Comparison of ENCODE assay signal across 8 mouse cellular contexts in genomic region chr5:125056331-125056695, GRCm38 (mm10). TPM values are rescaled to one million over a fixed set of nuclear protein-coding genes. Genes with fewer than 3 reads are reported as not detected.
A peak's percentile ranks its signal among the peaks of the same experiment; 100 is the strongest.
DNase-seq lines count a peak whose midpoint lies in the region; ATAC-seq and TF ChIP-seq lines count a peak whose summit lies in the region.
"Had no signal": no experiment of that assay in that cellular context is flagged by ENCODE, and none has a peak within 500 bp of the region (broad histone marks: within the 10 kb centered on the region; RNA-seq: fewer than 3 reads in every experiment).

No protein-coding gene starts in this region.

- TF ChIP-seq EP300 in lung, postnatal 0 days (IDR thresholded peaks at IDR 0.05), result no peak

- TF ChIP-seq CTCF in lung, postnatal 0 days (IDR thresholded peaks at IDR 0.05), result no peak
- no peak for TF ChIP-seq CTCF in lung, adult 2 months (IDR thresholded peaks at IDR 0.05; ENCODE audit: insufficient read depth, low read length)

- H3K27me3 ChIP-seq in lung, postnatal 0 days (replicated peaks; ENCODE audit: insufficient read depth, low read length), result no peaks in the 10 kb centered on the region
- H3K27me3 ChIP-seq in embryonic facial prominence, embryonic 14.5 days (replicated peaks; ENCODE audit: control insufficient read depth, insufficient read depth, low read length), result no peaks in the 10 kb centered on the region
- no peaks in the 10 kb centered on the region for H3K27me3 ChIP-seq in intestine, embryonic 16.5 days (replicated peaks; ENCODE audit: control insufficient read depth, insufficient read depth, low read length)
- no peaks in the 10 kb centered on the region for H3K27me3 ChIP-seq in splenic B cell, adult 2 months (ENCODE audit: control insufficient read depth, insufficient read depth, low read length, poor library complexity, severe bottlenecking)

- H3K9ac ChIP-seq in lung, postnatal 0 days (replicated peaks; ENCODE audit: low read depth), result no peak overlapping the region
- peak overlapping the region; percentile 34; the same call in 1 of the 2 replicates for H3K9ac ChIP-seq in embryonic facial prominence, embryonic 14.5 days (ENCODE audit: low read depth, low read length)
- H3K9ac ChIP-seq in intestine, embryonic 16.5 days (ENCODE audit: low read depth, low read length), result no peak overlapping the region

- peak; percentile 43 for DNase-seq in lung, postnatal 0 days (ENCODE audit: low spot score)
- no peak for DNase-seq in lung, adult 2 months
- DNase-seq in embryonic facial prominence, embryonic 14.5 days (ENCODE audit: low spot score), result peak; percentile 36
- DNase-seq in splenic B cell, adult 2 months (ENCODE audit: low read depth, low spot score), result peak; percentile 40
- DNase-seq in left cerebral cortex, postnatal 14 days (ENCODE audit: low spot score in 2 of 2), result no peak
- DNase-seq in kidney, adult 11 months, result no peak
- DNase-seq: layer of hippocampus, postnatal 36 days had no signal

- peak overlapping the region; percentile 93 for H3K27ac ChIP-seq in lung, postnatal 0 days (ENCODE audit: low read length)
- H3K27ac ChIP-seq in embryonic facial prominence, embryonic 14.5 days (replicated peaks; ENCODE audit: low read depth, low read length), result peak overlapping the region; percentile 77
- H3K27ac ChIP-seq in intestine, embryonic 16.5 days (ENCODE audit: low read length), result 0 out of 2 replicates have a peak overlapping the region, but pooled peaks have one; percentile 76

- no peaks in the 10 kb centered on the region for H3K36me3 ChIP-seq in lung, postnatal 0 days (ENCODE audit: insufficient read depth, low read length)
- H3K36me3 ChIP-seq in embryonic facial prominence, embryonic 14.5 days (ENCODE audit: control insufficient read depth, insufficient read depth, low read length), result peaks cover 33% of the 10 kb centered on the region
- no peaks in the 10 kb centered on the region for H3K36me3 ChIP-seq in intestine, embryonic 16.5 days (ENCODE audit: control insufficient read depth, insufficient read depth, low read length)
- no peaks in the 10 kb centered on the region for H3K36me3 ChIP-seq in splenic B cell, adult 2 months (ENCODE audit: control insufficient read depth, insufficient read depth, low read length, poor library complexity, severe bottlenecking)

- no peak for TF ChIP-seq POLR2A in lung, adult 2 months (IDR thresholded peaks at IDR 0.05; ENCODE audit: borderline replicate concordance, extremely low read depth, low read depth, low read length)

- H3K9me3 ChIP-seq in lung, postnatal 0 days (ENCODE audit: low read length), result no peaks in the 10 kb centered on the region
- H3K9me3 ChIP-seq in embryonic facial prominence, embryonic 14.5 days (ENCODE audit: control insufficient read depth, low read length), result no peaks in the 10 kb centered on the region
- no peaks in the 10 kb centered on the region for H3K9me3 ChIP-seq in intestine, embryonic 16.5 days (ENCODE audit: control insufficient read depth, low read length)

- peaks cover 56% of the 10 kb centered on the region for H3K4me1 ChIP-seq in lung, postnatal 0 days (ENCODE audit: insufficient read depth, low read depth, low read length)
- H3K4me1 ChIP-seq in lung, adult 2 months (ENCODE audit: control insufficient read depth, insufficient read depth, low read length), result peaks cover 58% of the 10 kb centered on the region
- H3K4me1 ChIP-seq in embryonic facial prominence, embryonic 14.5 days (ENCODE audit: control insufficient read depth, insufficient read depth, low read length), result peaks cover 49% of the 10 kb centered on the region
- H3K4me1 ChIP-seq in intestine, embryonic 16.5 days (ENCODE audit: control insufficient read depth, insufficient read depth, low read length), result peaks cover 46% of the 10 kb centered on the region

- no peak for ATAC-seq in lung, postnatal 0 days
- ATAC-seq in embryonic facial prominence, embryonic 14.5 days (ENCODE audit: low read depth), result no peak
- 0 out of 2 replicates have a peak, but pooled peaks have one; percentile 14 for ATAC-seq in intestine, embryonic 16.5 days

- intact Hi-C loops in left cerebral cortex, postnatal 14 days (cut with DNase I), result loop anchor here (5.0 kb wide), 1 partner anchor 211 kb away; no protein-coding TSS in a partner anchor

- H3K4me2 ChIP-seq in lung, postnatal 0 days (replicated peaks; ENCODE audit: low read depth, low read length), result peak overlapping the region; percentile 52
- peak overlapping the region; percentile 58 for H3K4me2 ChIP-seq in embryonic facial prominence, embryonic 14.5 days (ENCODE audit: low read depth, low read length)
- H3K4me2 ChIP-seq in intestine, embryonic 16.5 days (ENCODE audit: low read depth, low read length), result no peak overlapping the region

- H3K4me3 ChIP-seq in lung, postnatal 0 days (ENCODE audit: low read depth, low read length), result peak overlapping the region; percentile 38; the same call in 1 of the 2 replicates
- H3K4me3 ChIP-seq in lung, adult 2 months (replicated peaks; ENCODE audit: extremely low read depth, low read depth, low read length), result no peak overlapping the region
- H3K4me3 ChIP-seq in embryonic facial prominence, embryonic 14.5 days (ENCODE audit: low read depth, low read length), result peak overlapping the region; percentile 15
- H3K4me3 ChIP-seq in intestine, embryonic 16.5 days (ENCODE audit: low read length), result no peak overlapping the region

- 35% methylated on average over 6 of the region's 6 CpGs for WGBS in lung, postnatal 0 days
- WGBS in lung, adult 2 months, result 40% methylated on average over 6 of the region's 6 CpGs
- 24% methylated on average over 6 of the region's 6 CpGs for WGBS in embryonic facial prominence, embryonic 14.5 days
- 37% methylated on average over 6 of the region's 6 CpGs for WGBS in intestine, embryonic 16.5 days

RNA-seq across cellular contexts. Expression of gene Rflna, which starts 53.3 kb away (rescaled TPM):
- 15.6 and 17.1 TPM in 2 replicates for polyA plus RNA-seq in lung, postnatal 0 days (2015; fragmentation: Nextera tagmentation; extraction: Ambion mirVana)
- 20.2 and 26.0 TPM in 2 replicates for polyA plus RNA-seq in lung, adult 2 months (2012; rRNA removed)
- polyA plus RNA-seq in embryonic facial prominence, embryonic 14.5 days (2014; fragmentation: Nextera tagmentation; extraction: Ambion mirVana), result 19.3 and 29.0 TPM in 2 replicates
- 1.5 and 1.7 TPM in 2 replicates for polyA plus RNA-seq in intestine, embryonic 16.5 days (2015; fragmentation: Nextera tagmentation; extraction: Ambion mirVana)
- 1 to 10 TPM; 1.7 to 2.2 TPM for total RNA-seq in left cerebral cortex, postnatal 14 days (2021)

Comparison
In these comparisons a context has a peak if more than half of its experiments do, and no peak if none do; other contexts are left out.
1. DNase-seq: peak in lung, postnatal 0 days (single experiment), embryonic facial prominence, embryonic 14.5 days (single experiment) and splenic B cell, adult 2 months (single experiment); none in lung, adult 2 months (single experiment), left cerebral cortex, postnatal 14 days (0 of 2) and kidney, adult 11 months (single experiment).
2. H3K4me3 ChIP-seq: peak in lung, postnatal 0 days (single experiment) and embryonic facial prominence, embryonic 14.5 days (single experiment); none in lung, adult 2 months (single experiment) and intestine, embryonic 16.5 days (single experiment).
3. Peak in every context shown above with its lines, with median percentiles within 50 percentile points of each other: H3K27ac ChIP-seq.